Mouse (Mus musculus): ENCODE measurements around the gene Maml2. TPM values are rescaled to one million over a fixed set of nuclear protein-coding genes. Genes with fewer than 3 reads are reported as not detected.
A peak's percentile ranks its signal among the peaks of the same experiment; 100 is the strongest.

The Maml2 gene
- polyA plus RNA-seq, 1 experiment from 2014 or later, result 10.0 TPM

GRCm38 (mm10) chr9:13690321-13690720 lies 392.6 kb downstream of the Maml2 start:
- H3K4me1 ChIP-seq, result peaks cover 11% of the 10 kb centered on the region
- no peaks in the 10 kb centered on the region for H3K36me3 ChIP-seq (replicated peaks)
- no peaks in the 10 kb centered on the region for H3K27me3 ChIP-seq (replicated peaks)
- 0 out of 2 replicates have a peak, but pooled peaks have one; percentile 37 for ATAC-seq (replicated peaks)
- peak overlapping the region; percentile 21; the same call in 1 of the 2 replicates for H3K4me2 ChIP-seq
- no peak overlapping the region for H3K9ac ChIP-seq
- no peak overlapping the region for H3K4me3 ChIP-seq
- WGBS, result 15% methylated on average over 8 of the region's 8 CpGs
- H3K27ac ChIP-seq, result peak overlapping the region; percentile 58
- no peaks in the 10 kb centered on the region for H3K9me3 ChIP-seq

DNA sequence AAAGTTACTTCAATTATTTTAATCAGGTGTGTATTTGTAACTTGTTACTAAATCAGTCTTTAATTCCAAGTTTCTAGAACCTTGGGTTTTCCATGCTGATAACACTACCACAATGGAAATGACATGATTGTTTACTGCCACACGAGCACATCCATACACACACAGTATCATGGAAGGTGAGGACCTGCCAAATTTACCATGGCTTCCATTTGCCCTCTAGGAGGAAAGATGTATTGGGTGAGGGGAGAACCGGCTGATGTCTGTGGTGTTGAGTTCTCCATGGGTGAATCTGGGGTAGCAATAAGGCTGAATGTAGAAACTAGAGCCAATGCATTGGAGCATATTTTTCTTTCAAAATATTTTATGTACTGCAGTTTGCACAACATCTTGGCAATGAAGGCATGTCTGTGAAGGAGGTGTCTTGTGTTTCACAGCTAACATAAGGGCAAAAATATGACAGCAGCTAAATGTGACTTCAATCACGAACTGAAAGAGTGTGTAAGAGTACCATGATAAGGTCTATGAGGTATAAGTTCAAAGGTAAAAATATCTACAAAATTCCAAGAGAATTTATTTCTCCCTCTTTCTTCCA lies 396.0 kb downstream of the Maml2 start:
- Histone ChIP-seq H3K9me3 (no peaks in the 10 kb centered on the region), H3K4me1 (peaks cover 11% of the 10 kb centered on the region), H3K9ac (no peak overlapping the region), H3K4me3 (no peak overlapping the region), H3K4me2 (no peak overlapping the region), H3K36me3 (replicated peaks) (no peaks in the 10 kb centered on the region), H3K27ac (no peak overlapping the region), H3K27me3 (replicated peaks) (no peaks in the 10 kb centered on the region)
- 86% methylated on average over 3 of the region's 3 CpGs for WGBS
- ATAC-seq (replicated peaks), result no peak

DNA sequence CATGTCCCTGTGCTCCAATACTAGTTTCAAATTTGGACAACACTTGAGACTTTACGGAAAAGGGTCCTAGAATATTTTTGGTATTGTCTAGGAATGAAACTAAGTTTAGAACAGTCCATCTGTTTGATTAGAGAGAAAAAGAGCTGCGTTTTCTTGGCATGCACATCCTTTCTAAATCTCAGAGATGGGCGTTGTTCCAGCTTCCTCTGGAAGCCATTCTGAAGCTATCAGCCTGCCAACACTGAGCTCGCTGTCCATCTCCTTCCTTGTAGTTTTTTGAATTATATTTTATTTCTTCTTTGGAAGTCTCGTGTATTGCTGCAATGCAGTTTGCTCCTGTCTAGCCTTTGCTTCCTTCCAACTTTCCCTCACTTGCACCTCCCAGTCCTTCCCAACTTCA lies 396.5 kb downstream of the Maml2 start:
- WGBS, result 72% methylated on average over 5 of the region's 5 CpGs
- Histone ChIP-seq H3K36me3 (replicated peaks) (no peaks in the 10 kb centered on the region), H3K9me3 (no peaks in the 10 kb centered on the region), H3K4me2 (no peak overlapping the region), H3K4me1 (peaks cover 10% of the 10 kb centered on the region), H3K9ac (no peak overlapping the region), H3K4me3 (no peak overlapping the region), H3K27ac (no peak overlapping the region), H3K27me3 (replicated peaks) (no peaks in the 10 kb centered on the region)
- no peak for ATAC-seq (replicated peaks)

DNA sequence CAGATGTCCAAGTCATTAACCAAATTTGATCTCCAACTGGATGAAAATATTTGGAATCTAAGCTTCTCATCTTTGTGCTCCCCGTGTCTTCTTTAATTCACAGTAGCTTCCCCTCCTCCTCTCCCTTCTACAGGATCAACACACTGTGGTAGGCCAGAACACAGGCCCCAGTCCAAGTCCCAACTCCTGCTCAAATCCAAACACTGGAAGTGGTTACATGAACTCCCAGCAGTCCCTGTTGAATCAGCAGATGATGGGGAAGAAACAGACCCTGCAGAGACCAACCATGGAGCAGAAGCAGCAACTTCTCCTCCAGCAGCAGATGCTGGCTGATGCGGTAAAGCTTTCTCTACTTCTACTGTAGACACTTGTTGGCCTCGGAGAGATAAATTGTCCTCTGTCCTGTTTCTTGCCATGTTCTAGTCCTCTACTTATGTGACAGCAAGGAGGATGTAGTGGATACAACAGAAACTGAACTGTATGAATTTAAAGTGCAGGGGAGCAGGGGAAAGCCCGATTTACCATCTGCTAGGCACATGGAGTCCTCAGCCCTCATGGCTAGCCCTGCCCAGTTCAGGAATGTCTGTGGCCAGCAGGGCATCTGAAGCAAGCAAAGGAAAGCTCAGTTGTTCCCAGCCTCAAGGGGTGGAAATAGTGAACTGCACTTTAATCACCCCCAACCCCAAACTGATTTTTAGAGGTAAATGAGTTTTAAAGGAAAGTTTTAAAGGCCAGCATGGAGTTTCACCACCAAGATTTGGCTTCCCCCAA lies 399.5 kb downstream of the Maml2 start:
- Histone ChIP-seq H3K27me3 (replicated peaks) (no peaks in the 10 kb centered on the region), H3K27ac (no peak overlapping the region), H3K4me3 (no peak overlapping the region), H3K4me2 (no peak overlapping the region), H3K9ac (no peak overlapping the region), H3K9me3 (no peaks in the 10 kb centered on the region), H3K36me3 (replicated peaks) (no peaks in the 10 kb centered on the region), H3K4me1 (peaks cover 6% of the 10 kb centered on the region)
- 79% methylated on average over 4 of the region's 4 CpGs for WGBS
- ATAC-seq (replicated peaks), result no peak

GRCm38 (mm10) chr9:13697869-13698268 lies 400.1 kb downstream of the Maml2 start:
- no peak overlapping the region for H3K4me3 ChIP-seq
- H3K4me2 ChIP-seq, result no peak overlapping the region
- H3K4me1 ChIP-seq, result peaks cover 6% of the 10 kb centered on the region
- H3K27me3 ChIP-seq (replicated peaks), result no peaks in the 10 kb centered on the region
- no peak overlapping the region for H3K27ac ChIP-seq
- H3K36me3 ChIP-seq (replicated peaks), result no peaks in the 10 kb centered on the region
- WGBS, result 50% methylated on average over 4 of the region's 4 CpGs
- H3K9me3 ChIP-seq, result no peaks in the 10 kb centered on the region
- no peak for ATAC-seq (replicated peaks)
- H3K9ac ChIP-seq, result no peak overlapping the region

DNA sequence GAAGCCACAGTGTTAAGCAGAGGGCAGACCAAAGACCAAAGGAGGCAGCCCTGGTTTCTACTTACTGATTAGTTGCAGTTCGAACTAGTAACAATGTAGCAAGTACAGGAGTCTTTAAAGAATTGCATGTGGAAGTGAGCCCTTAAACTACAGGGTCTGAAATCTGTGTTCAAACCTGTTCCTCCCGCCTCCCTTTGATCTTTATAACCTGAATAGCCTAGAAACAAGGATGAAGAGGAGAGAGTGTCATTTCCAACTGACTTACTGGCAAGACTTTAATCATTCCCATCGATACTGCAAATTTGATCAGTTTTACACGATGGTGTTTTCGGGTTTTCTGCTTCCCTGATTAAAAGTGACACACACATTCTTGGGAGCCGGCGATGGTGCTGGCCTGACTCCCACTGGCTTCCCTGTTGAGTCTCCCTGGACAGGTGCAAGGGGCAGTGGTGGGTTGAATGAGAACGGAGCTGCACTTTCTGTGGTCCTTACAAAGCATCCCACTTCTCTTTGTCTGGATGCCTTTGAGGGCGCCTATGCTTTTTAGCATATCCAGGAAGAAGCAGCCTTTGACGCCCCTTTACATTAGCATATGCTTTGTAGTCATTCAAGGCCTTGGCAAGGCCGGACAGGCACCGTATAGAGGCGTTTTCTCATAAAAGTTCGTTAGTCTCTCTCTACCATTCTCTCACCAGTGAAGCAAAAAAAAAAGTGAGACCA lies 401.5 kb downstream of the Maml2 start:
- WGBS, result 16% methylated on average over 14 of the region's 14 CpGs

GRCm38 (mm10) chr9:13699781-13700116 lies 402.0 kb downstream of the Maml2 start:
- Histone ChIP-seq H3K27me3 (replicated peaks) (no peaks in the 10 kb centered on the region), H3K9ac (no peak overlapping the region), H3K27ac (0 out of 2 replicates have a peak overlapping the region, but pooled peaks have one; percentile 57), H3K4me2 (no peak overlapping the region), H3K4me3 (no peak overlapping the region), H3K9me3 (no peaks in the 10 kb centered on the region), H3K4me1 (peaks cover 6% of the 10 kb centered on the region), H3K36me3 (replicated peaks) (no peaks in the 10 kb centered on the region)
- 32% methylated on average over 5 of the region's 5 CpGs for WGBS
- peak; percentile 25; the same call in 1 of the 2 replicates for ATAC-seq (replicated peaks)

More for the DNA sequence above, 401.5 kb downstream of the Maml2 start:
- Histone ChIP-seq H3K4me1 (peaks cover 6% of the 10 kb centered on the region), H3K27ac (peak overlapping the region; percentile 60; the same call in 1 of the 2 replicates), H3K4me2 (no peak overlapping the region), H3K36me3 (replicated peaks) (no peaks in the 10 kb centered on the region), H3K9ac (no peak overlapping the region), H3K4me3 (no peak overlapping the region), H3K27me3 (replicated peaks) (no peaks in the 10 kb centered on the region), H3K9me3 (no peaks in the 10 kb centered on the region)
- peak; percentile 85 for ATAC-seq (replicated peaks)

DNA sequence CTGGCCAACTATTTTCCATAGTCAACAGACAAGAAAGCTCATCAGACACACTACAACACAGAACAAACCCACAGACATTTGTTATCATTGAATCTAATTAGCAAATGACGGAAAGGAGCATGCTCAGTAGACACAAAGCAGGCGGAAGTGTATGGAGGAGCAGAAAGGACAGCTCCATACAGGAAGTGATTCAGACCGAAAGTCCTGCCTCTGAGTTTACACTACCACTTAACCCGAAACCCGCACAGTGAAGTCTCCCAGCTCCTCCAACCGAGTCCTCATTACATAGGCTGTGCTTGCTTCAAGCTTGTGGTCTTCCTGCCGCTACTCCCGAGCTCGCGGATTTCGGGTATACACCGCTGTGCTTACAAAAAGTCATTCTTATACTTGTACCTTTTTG lies 404.0 kb downstream of the Maml2 start:
- Histone ChIP-seq H3K36me3 (replicated peaks) (no peaks in the 10 kb centered on the region), H3K4me3 (no peak overlapping the region), H3K27ac (no peak overlapping the region), H3K27me3 (replicated peaks) (no peaks in the 10 kb centered on the region), H3K4me1 (peaks cover 6% of the 10 kb centered on the region), H3K9ac (no peak overlapping the region), H3K9me3 (no peaks in the 10 kb centered on the region), H3K4me2 (no peak overlapping the region)
- WGBS, result 95% methylated on average over 12 of the region's 12 CpGs
- no peak for ATAC-seq (replicated peaks)

DNA sequence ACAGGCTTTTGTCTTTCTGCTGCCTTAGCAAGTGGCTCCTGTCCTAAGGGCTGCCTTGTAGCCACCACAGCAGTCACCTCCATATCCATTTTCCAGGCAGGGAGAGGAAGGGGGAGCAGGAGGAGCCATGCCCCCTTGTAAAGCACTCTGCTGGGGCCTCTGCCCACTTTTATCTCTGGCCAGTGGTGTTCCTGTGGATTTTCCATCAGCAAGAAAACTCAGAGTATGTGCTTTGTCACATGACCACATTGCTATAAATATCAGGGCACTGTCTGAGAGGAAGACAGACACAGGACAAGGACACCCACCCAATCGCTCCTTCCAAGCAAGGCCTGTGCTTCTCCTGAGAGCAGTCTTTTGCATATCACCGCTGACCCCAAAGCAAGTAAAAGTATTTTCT lies 405.3 kb downstream of the Maml2 start:
- Histone ChIP-seq H3K9me3 (no peaks in the 10 kb centered on the region), H3K9ac (no peak overlapping the region), H3K4me3 (no peak overlapping the region), H3K27ac (no peak overlapping the region), H3K36me3 (replicated peaks) (no peaks in the 10 kb centered on the region), H3K27me3 (replicated peaks) (no peaks in the 10 kb centered on the region), H3K4me1 (peaks cover 6% of the 10 kb centered on the region), H3K4me2 (no peak overlapping the region)
- no peak for ATAC-seq (replicated peaks)
- 96% methylated on average over 2 of the region's 2 CpGs for WGBS

DNA sequence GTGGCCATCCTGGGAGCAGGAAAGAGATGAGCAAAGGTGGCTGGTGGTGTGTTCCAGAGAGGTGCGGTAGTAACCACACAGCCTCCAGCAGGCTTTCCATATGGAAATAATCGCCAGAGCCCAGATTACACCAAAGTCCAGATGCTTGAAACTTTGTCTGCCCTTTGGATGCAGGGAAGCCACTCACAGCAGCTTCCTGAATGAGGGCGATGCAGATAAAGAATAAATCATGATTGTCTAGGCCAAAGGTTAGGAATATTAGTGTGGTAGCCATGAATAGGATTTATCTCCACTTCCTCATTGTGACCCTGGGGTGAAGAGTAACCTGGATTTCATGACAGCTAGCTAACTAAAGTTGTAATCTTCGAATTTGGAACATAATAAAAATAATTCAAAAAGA lies 407.2 kb downstream of the Maml2 start:
- no peaks in the 10 kb centered on the region for H3K4me1 ChIP-seq
- no peak overlapping the region for H3K4me2 ChIP-seq
- H3K27me3 ChIP-seq (replicated peaks), result no peaks in the 10 kb centered on the region
- no peak for ATAC-seq (replicated peaks)
- no peaks in the 10 kb centered on the region for H3K9me3 ChIP-seq
- H3K9ac ChIP-seq, result no peak overlapping the region
- no peak overlapping the region for H3K4me3 ChIP-seq
- 88% methylated on average over 4 of the region's 4 CpGs for WGBS
- no peaks in the 10 kb centered on the region for H3K36me3 ChIP-seq (replicated peaks)
- no peak overlapping the region for H3K27ac ChIP-seq

DNA sequence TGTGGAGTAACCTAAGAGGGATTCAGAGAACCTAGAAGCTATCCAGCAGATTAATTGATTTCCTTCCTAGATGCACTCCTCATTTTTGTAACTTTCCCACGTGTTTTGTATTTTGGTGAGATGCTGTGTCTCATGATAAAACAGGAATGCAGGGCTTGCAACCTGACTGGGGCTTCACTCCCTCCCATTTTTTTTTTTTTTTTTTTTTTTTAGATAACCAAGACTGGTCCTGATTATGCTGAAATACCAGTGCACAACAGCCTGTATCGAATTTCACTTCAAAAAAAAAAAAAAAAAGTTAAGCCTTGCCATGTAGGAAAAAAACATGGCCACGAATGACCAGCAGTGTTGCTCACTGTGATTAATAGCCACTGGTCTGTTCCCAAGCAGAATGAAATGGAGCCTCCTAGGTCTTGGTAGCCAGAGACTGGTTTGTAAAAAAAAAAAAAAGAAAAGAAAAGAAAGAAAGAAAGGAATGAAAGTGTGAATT lies 409.4 kb downstream of the Maml2 start:
- Histone ChIP-seq H3K4me2 (no peak overlapping the region), H3K9me3 (no peaks in the 10 kb centered on the region), H3K27ac (no peak overlapping the region), H3K9ac (no peak overlapping the region), H3K36me3 (replicated peaks) (no peaks in the 10 kb centered on the region), H3K4me3 (no peak overlapping the region), H3K27me3 (replicated peaks) (no peaks in the 10 kb centered on the region), H3K4me1 (no peaks in the 10 kb centered on the region)
- 53% methylated on average over 3 of the region's 3 CpGs for WGBS
- ATAC-seq (replicated peaks), result no peak

GRCm38 (mm10) chr9:13709436-13709835 lies 411.7 kb downstream of the Maml2 start:
- Histone ChIP-seq H3K27me3 (replicated peaks) (no peaks in the 10 kb centered on the region), H3K36me3 (replicated peaks) (no peaks in the 10 kb centered on the region), H3K9ac (no peak overlapping the region), H3K4me2 (no peak overlapping the region), H3K4me1 (no peaks in the 10 kb centered on the region), H3K9me3 (no peaks in the 10 kb centered on the region), H3K27ac (no peak overlapping the region), H3K4me3 (no peak overlapping the region)
- 90% methylated on average over 5 of the region's 5 CpGs for WGBS
- no peak for ATAC-seq (replicated peaks)
